Mouse (Mus musculus) CH12.LX (cell line): ENCODE data around the gene Rhod. TPM values are rescaled to one million over a fixed set of nuclear protein-coding genes. Genes with fewer than 3 reads are reported as not detected.

ENCODE experiments used
- DNase-seq: peaks from one replicate; pipeline ENCODE4 v3.0.0-alpha.2; 2013; ENCODE audit errors: extremely low read depth
- H3K27ac ChIP-seq: 2 replicates; pipeline ENCODE4 v1.5.1; 2012; ENCODE audit warnings: low read depth, mild to moderate bottlenecking, control low read depth, moderate library complexity; ENCODE audit not compliant: insufficient read depth
- H3K27me3 ChIP-seq: replicated peaks from 2 replicates; pipeline ENCODE3; 2012; ENCODE audit warnings: inconsistent platforms
- H3K36me3 ChIP-seq, 2 experiments: replicated peaks in 1 of 2; 2 replicates each; pipeline versions ENCODE3 to v1.6.1; 2012; ENCODE audit warnings: inconsistent platforms in 1 of 2, low read length in 1 of 2, mild to moderate bottlenecking in 1 of 2, mixed read lengths in 1 of 2, moderate library complexity in 1 of 2; ENCODE audit not compliant: control insufficient read depth in 1 of 2, insufficient read depth in 1 of 2
- H3K4me1 ChIP-seq, 2 experiments: 2 replicates each; pipeline ENCODE4 v1.6.1; 2012; ENCODE audit warnings: inconsistent platforms in 1 of 2, moderate library complexity in 1 of 2; ENCODE audit not compliant: insufficient read depth in 2 of 2, control insufficient read depth in 1 of 2
- H3K4me2 ChIP-seq: 2 replicates; pipeline ENCODE4 v1.6.1; 2012; ENCODE audit warnings: low read depth, mild to moderate bottlenecking, control low read depth; ENCODE audit not compliant: poor library complexity, insufficient read depth, severe bottlenecking
- H3K4me3 ChIP-seq, 3 experiments: fragments of 150-350 bp in 1 of 3; sonication (generic) in 1 of 3; replicated peaks in 1 of 3; 2 replicates each; pipeline versions ENCODE3 to v1.5.1; 2011 to 2012; ENCODE audit warnings: low read depth in 2 of 3, low read length in 2 of 3, mild to moderate bottlenecking in 2 of 3, moderate library complexity in 2 of 3, control low read depth in 1 of 3, improper control_type of control experiment in 1 of 3, inconsistent platforms in 1 of 3, mixed read lengths in 1 of 3; ENCODE audit not compliant: poor library complexity in 1 of 3
- H3K79me2 ChIP-seq: replicated peaks from 2 replicates; pipeline ENCODE4 v1.6.1; 2012; ENCODE audit warnings: mild to moderate bottlenecking, moderate library complexity; ENCODE audit not compliant: control insufficient read depth, poor library complexity, insufficient read depth, severe bottlenecking; ENCODE audit errors: extremely low read depth
- H3K9ac ChIP-seq: 2 replicates; pipeline ENCODE4 v1.6.1; 2012; ENCODE audit warnings: low read depth, mild to moderate bottlenecking, control low read depth, moderate library complexity; ENCODE audit not compliant: insufficient read depth
- H3K9me3 ChIP-seq: replicated peaks from 2 replicates; pipeline ENCODE3; 2012; ENCODE audit warnings: low read length, inconsistent platforms, mixed read lengths
- BHLHE40 ChIP-seq: IDR thresholded peaks from 2 replicates; pipeline ENCODE4 v1.6.1; 2011; ENCODE audit warnings: mild to moderate bottlenecking, low read depth, low read length, improper control_type of control experiment
- CHD2 ChIP-seq: IDR thresholded peaks from 2 replicates; pipeline ENCODE4 v1.6.1; 2011; ENCODE audit warnings: low read length, improper control_type of control experiment
- EP300 ChIP-seq: IDR thresholded peaks from 2 replicates; pipeline ENCODE4 v1.6.1; 2011; ENCODE audit warnings: low read length, improper control_type of control experiment
- ETS1 ChIP-seq: conservative IDR thresholded peaks from 2 replicates; pipeline ENCODE4 v1.6.1; 2012; ENCODE audit warnings: low read depth, mild to moderate bottlenecking, inconsistent platforms, low read length, improper control_type of control experiment, moderate library complexity
- GABPA ChIP-seq: IDR thresholded peaks from 2 replicates; pipeline ENCODE4 v1.6.1; 2012; ENCODE audit warnings: low read depth, low read length, improper control_type of control experiment, inconsistent platforms; ENCODE audit not compliant: insufficient replicate concordance
- HCFC1 ChIP-seq: IDR thresholded peaks from 2 replicates; pipeline ENCODE4 v1.6.1; 2012; ENCODE audit warnings: low read depth, mild to moderate bottlenecking, inconsistent platforms, low read length, improper control_type of control experiment
- IRF4 ChIP-seq: IDR thresholded peaks from 2 replicates; pipeline ENCODE4 v1.6.1; 2014; ENCODE audit warnings: low read depth, mild to moderate bottlenecking, inconsistent platforms, low read length, improper control_type of control experiment
- JUN ChIP-seq: IDR thresholded peaks from 2 replicates; pipeline ENCODE4 v1.6.1; 2011; ENCODE audit warnings: low read depth, mild to moderate bottlenecking, low read length, improper control_type of control experiment, moderate library complexity; ENCODE audit not compliant: insufficient read depth
- KAT2A ChIP-seq: IDR thresholded peaks from 2 replicates; pipeline ENCODE4 v1.6.1; 2012; ENCODE audit warnings: low read length, improper control_type of control experiment, inconsistent platforms; ENCODE audit not compliant: insufficient replicate concordance
- MYC ChIP-seq: IDR thresholded peaks from 2 replicates; pipeline ENCODE4 v1.6.1; 2011; ENCODE audit warnings: low read depth, mild to moderate bottlenecking, improper control_type of control experiment, low read length
- PAX5 ChIP-seq: IDR thresholded peaks from 2 replicates; pipeline ENCODE4 v1.6.1; 2012; ENCODE audit warnings: low read length, inconsistent platforms, mixed read lengths
- POLR2AphosphoS2 ChIP-seq: IDR thresholded peaks from 2 replicates; pipeline ENCODE4 v1.6.1; 2011; ENCODE audit warnings: low read depth, low read length, improper control_type of control experiment
- RAD21 ChIP-seq: IDR thresholded peaks from 2 replicates; pipeline ENCODE4 v1.6.1; 2011; ENCODE audit warnings: low read depth, mild to moderate bottlenecking, low read length, improper control_type of control experiment, moderate library complexity
- RCOR1 ChIP-seq: conservative IDR thresholded peaks from 2 replicates; pipeline ENCODE4 v1.6.1; 2012; ENCODE audit warnings: low read depth, mild to moderate bottlenecking, inconsistent platforms, low read length, improper control_type of control experiment
- SIN3A ChIP-seq: IDR thresholded peaks from 2 replicates; pipeline ENCODE4 v1.6.1; 2012; ENCODE audit warnings: low read length, improper control_type of control experiment, inconsistent platforms
- TBP ChIP-seq: conservative IDR thresholded peaks from 2 replicates; pipeline ENCODE4 v1.6.1; 2011; ENCODE audit warnings: low read depth, low read length, improper control_type of control experiment
- TCF12 ChIP-seq: IDR thresholded peaks from 2 replicates; pipeline ENCODE4 v1.6.1; 2014; ENCODE audit warnings: low read depth, mild to moderate bottlenecking, inconsistent platforms, low read length, improper control_type of control experiment
- UBTF ChIP-seq: IDR thresholded peaks from 2 replicates; pipeline ENCODE4 v1.6.1; 2012; ENCODE audit warnings: low read depth, mild to moderate bottlenecking, inconsistent platforms, low read length, improper control_type of control experiment, moderate library complexity
- USF2 ChIP-seq: conservative IDR thresholded peaks from 2 replicates; pipeline ENCODE4 v1.6.1; 2011; ENCODE audit warnings: low read depth, low read length, improper control_type of control experiment
- ZMIZ1 ChIP-seq: IDR thresholded peaks from 2 replicates; pipeline ENCODE4 v1.6.1; 2012; ENCODE audit warnings: low read depth, mild to moderate bottlenecking, inconsistent platforms, low read length, improper control_type of control experiment
- ZNF384 ChIP-seq: IDR thresholded peaks from 2 replicates; pipeline ENCODE4 v1.6.1; 2012; ENCODE audit warnings: low read depth, low read length, improper control_type of control experiment, inconsistent platforms
- dilution Hi-C: fragments of 300-500 bp; cut with MboI; formaldehyde crosslinking; loops from 2 replicates; pipeline ENCODE4 v1.14.3; 2020; ENCODE audit warnings: low sequenced_read_pairs; ENCODE audit not compliant: extremely low pct_unique_long_range_greater_than_20kb, extremely low pct_ligation_motif_present
- in situ Hi-C: fragments of 300-500 bp; cut with MboI; formaldehyde crosslinking; loops from 3 replicates; pipeline ENCODE4 v1.14.3; 2019; ENCODE audit warnings: low sequenced_read_pairs, low pct_ligation_motif_present, low pct_unique_long_range_greater_than_20kb, mixed read lengths
- polyA plus RNA-seq: library from polyadenylated mRNA; unstranded; fragments of >175 nt; gene quantifications from 2 replicates; pipeline ENCODE4 v1.2.1, GENCODE M21; 2012; ENCODE audit warnings: low read depth; ENCODE audit not compliant: insufficient read length
- total RNA-seq, 2 experiments: library from RNA; depleted of rRNA; stranded (reverse); fragments of 300-350 nt in 1 of 2; fragments of >200 nt in 1 of 2; gene quantifications; 2 replicates each; pipeline ENCODE4 v1.2.3; 2012 to 2014

The Rhod gene
- total and polyA plus RNA-seq, 3 experiments, result 14.4 to 20.1 (median 19.3) TPM

- in situ Hi-C loops, result no loop called here
- no peaks in the 10 kb centered on the region for H3K36me3 ChIP-seq
- H3K4me1 ChIP-seq, result peaks cover 0 to 13% of the 10 kb centered on the region in 2 experiments; a peak in 2 of 4 replicates
- H3K27me3 ChIP-seq, result no peaks in the 10 kb centered on the region
- H3K4me2 ChIP-seq, result no peak overlapping the region
- dilution Hi-C loops, result no loop called here
- H3K27ac ChIP-seq, result no peak overlapping the region
- no peak for TF ChIP-seq JUN
- no peak for TF ChIP-seq USF2
- H3K4me3 ChIP-seq, result no peak overlapping the region
- no peak overlapping the region for H3K9ac ChIP-seq
- H3K9me3 ChIP-seq, result peaks cover 10% of the 10 kb centered on the region
- peaks cover 21% of the 10 kb centered on the region for H3K79me2 ChIP-seq
- no peak for DNase-seq
Measured at GRCm38 (mm10) chr19:4398630-4398948, 40.6 kb downstream of the Rhod start.

GRCm38 (mm10) chr19:4397798-4398629 is 41.2 kb downstream of the Rhod start, which contains the start of gene Kdm2a:
Gene Kdm2a, minus strand, starts transcription at chr19:4398285.
- Histone ChIP-seq H3K27ac (no peak within 1 kb of the TSS), H3K4me1 (peaks cover 0 to 17% of the 10 kb centered on the region in 2 experiments; a peak in 2 of 4 replicates), H3K9me3 (peaks cover 10% of the 10 kb centered on the region), H3K4me2 (peak within 1 kb of the TSS; percentile 1; the same call in 1 of the 2 replicates), H3K36me3 (peaks cover 0 to under 1% of the 10 kb centered on the region in 2 experiments), H3K27me3 (no peaks in the 10 kb centered on the region), H3K79me2 (peaks cover 23% of the 10 kb centered on the region), H3K4me3 (peak within 1 kb of the TSS in 2 of 3 experiments; percentile 48 to 100), H3K9ac (no peak within 1 kb of the TSS; the same call in 1 of the 2 replicates)
- TF ChIP-seq ZNF384 (no peak), EP300 (no peak), BHLHE40 (no peak)
- dilution Hi-C loops (no loop called here), in situ Hi-C loops (no loop called here)
- no peak for DNase-seq

- Histone ChIP-seq H3K9me3 (peaks cover 10% of the 10 kb centered on the region), H3K9ac (peak overlapping the region; percentile 98), H3K27ac (0 out of 2 replicates have a peak overlapping the region, but pooled peaks have one; percentile 20), H3K79me2 (peaks cover 26% of the 10 kb centered on the region), H3K27me3 (no peaks in the 10 kb centered on the region), H3K4me3 (peak overlapping the region; percentile 89 to 100 (median 98)), H3K36me3 (peaks cover 0 to 3% of the 10 kb centered on the region in 2 experiments), H3K4me1 (peaks cover 0 to 24% of the 10 kb centered on the region in 2 experiments; a peak in 2 of 4 replicates), H3K4me2 (peak overlapping the region; percentile 1; the same call in 1 of the 2 replicates)
- in situ Hi-C loops (no loop called here), dilution Hi-C loops (no loop called here)
- peak; percentile 97 for DNase-seq
- no peak for TF ChIP-seq GABPA
- no peak for TF ChIP-seq RAD21
- no peak for TF ChIP-seq PAX5
- no peak for TF ChIP-seq ETS1
- TF ChIP-seq POLR2AphosphoS2, result no peak
- TF ChIP-seq RCOR1, result no peak
- no peak for TF ChIP-seq IRF4
- TF ChIP-seq TBP, result 0 out of 2 replicates have a peak, but pooled peaks have one; percentile 63
- TF ChIP-seq UBTF, result no peak
- no peak for TF ChIP-seq JUN
- peak; percentile 43; the same call in 1 of the 2 replicates for TF ChIP-seq CHD2
- no peak for TF ChIP-seq MYC
- peak; percentile 71; the same call in 1 of the 2 replicates for TF ChIP-seq SIN3A
- peak; percentile 52 for TF ChIP-seq HCFC1
- TF ChIP-seq KAT2A, result no peak
- peak; percentile 46; the same call in 1 of the 2 replicates for TF ChIP-seq TCF12
- TF ChIP-seq ZMIZ1, result no peak
Measured at GRCm38 (mm10) chr19:4396998-4397797, 42.0 kb downstream of the Rhod start.
